Mouse (Mus musculus): Measurements from ENCODE around the gene R3hdm4. TPM values are rescaled to one million over a fixed set of nuclear protein-coding genes. Genes with fewer than 3 reads are reported as not detected.

The R3hdm4 gene
- polyA plus RNA-seq, 1 experiment from 2014 or later, result 179 TPM

GRCm38 (mm10) chr10:79862049-79862788 lies 58.8 kb downstream of the R3hdm4 start:
- no peak for ATAC-seq (ENCODE audit: insufficient number of reproducible peaks, low FRiP score, low TSS enrichment, low read depth)
- Histone ChIP-seq H3K27ac (replicated peaks) (peak overlapping the region; percentile 66; the same call in 1 of the 2 replicates), H3K9me3 (replicated peaks) (no peaks in the 10 kb centered on the region), H3K36me3 (peaks cover 79% of the 10 kb centered on the region), H3K27me3 (no peaks in the 10 kb centered on the region), H3K4me2 (replicated peaks) (no peak overlapping the region), H3K4me3 (replicated peaks) (no peak overlapping the region), H3K9ac (no peak overlapping the region), H3K4me1 (peaks cover 60% of the 10 kb centered on the region)
- WGBS, result 78% methylated on average over 23 of the region's 23 CpGs

- no peak for ATAC-seq (ENCODE audit: insufficient number of reproducible peaks, low FRiP score, low TSS enrichment, low read depth)
- no peaks in the 10 kb centered on the region for H3K9me3 ChIP-seq (replicated peaks)
- H3K4me1 ChIP-seq, result peaks cover 68% of the 10 kb centered on the region
- no peak overlapping the region for H3K4me3 ChIP-seq (replicated peaks)
- H3K27ac ChIP-seq (replicated peaks), result peak overlapping the region; percentile 66
- H3K27me3 ChIP-seq, result no peaks in the 10 kb centered on the region
- H3K4me2 ChIP-seq (replicated peaks), result 0 out of 2 replicates have a peak overlapping the region, but pooled peaks have one; percentile 2
- 71% methylated on average over 25 of the region's 25 CpGs for WGBS
- peaks cover 83% of the 10 kb centered on the region for H3K36me3 ChIP-seq
- H3K9ac ChIP-seq, result no peak overlapping the region
Observed at GRCm38 (mm10) chr10:79861230-79862048, 59.6 kb downstream of the R3hdm4 start.

GRCm38 (mm10) chr10:79860079-79860911 lies 60.7 kb downstream of the R3hdm4 start:
- 89% methylated on average over 26 of the region's 26 CpGs for WGBS
- Histone ChIP-seq H3K4me3 (replicated peaks) (no peak overlapping the region), H3K9me3 (replicated peaks) (no peaks in the 10 kb centered on the region), H3K4me2 (replicated peaks) (0 out of 2 replicates have a peak overlapping the region, but pooled peaks have one; percentile 2), H3K4me1 (peaks cover 73% of the 10 kb centered on the region), H3K27me3 (no peaks in the 10 kb centered on the region), H3K36me3 (peaks cover 74% of the 10 kb centered on the region), H3K27ac (replicated peaks) (peak overlapping the region; percentile 66; the same call in 1 of the 2 replicates), H3K9ac (no peak overlapping the region)
- ATAC-seq (ENCODE audit: insufficient number of reproducible peaks, low FRiP score, low TSS enrichment, low read depth), result no peak

Small RNA genes within 50 kb of the gene (microRNA-seq; reads per million reads assigned to microRNA genes)
- gene Mir6910 (ENCODE audit: borderline number of aligned reads), result not detected

Other genes starting within 250 kb of the R3hdm4 start
- 94.8 and 96.8 TPM in 2 replicates for gene Cdc34, start 239.0 kb downstream of the R3hdm4 start, polyA plus RNA-seq (2015; fragmentation: Nextera tagmentation; extraction: Ambion mirVana)
- gene Gzmm, start 232.2 kb downstream of the R3hdm4 start, polyA plus RNA-seq (2015; fragmentation: Nextera tagmentation; extraction: Ambion mirVana), result 0.89 and 1.5 TPM in 2 replicates
- gene Bsg, start 216.7 kb downstream of the R3hdm4 start, polyA plus RNA-seq (2015; fragmentation: Nextera tagmentation; extraction: Ambion mirVana), result 837 and 902 TPM in 2 replicates
- 0.07 and 0.13 TPM in 2 replicates for gene Hcn2, start 204.6 kb downstream of the R3hdm4 start, polyA plus RNA-seq (2015; fragmentation: Nextera tagmentation; extraction: Ambion mirVana)
- gene Polrmt, start 174.6 kb downstream of the R3hdm4 start, polyA plus RNA-seq (2015; fragmentation: Nextera tagmentation; extraction: Ambion mirVana), result 41.6 and 46.6 TPM in 2 replicates
- gene Fgf22, start 166.1 kb downstream of the R3hdm4 start, polyA plus RNA-seq (2015; fragmentation: Nextera tagmentation; extraction: Ambion mirVana), result 2.5 and 3.9 TPM in 2 replicates
- gene Rnf126, start 154.3 kb downstream of the R3hdm4 start, polyA plus RNA-seq (2015; fragmentation: Nextera tagmentation; extraction: Ambion mirVana), result 110 and 127 TPM in 2 replicates
- gene Fstl3, start 143.9 kb downstream of the R3hdm4 start, polyA plus RNA-seq (2015; fragmentation: Nextera tagmentation; extraction: Ambion mirVana), result 20.1 and 20.2 TPM in 2 replicates
- gene Prss57, start 130.2 kb downstream of the R3hdm4 start, polyA plus RNA-seq (2015; fragmentation: Nextera tagmentation; extraction: Ambion mirVana), result 0.07 TPM in 1 of 2 replicates, not detected in the other
- 88.1 and 96.6 TPM in 2 replicates for gene Palm, start 127.6 kb downstream of the R3hdm4 start, polyA plus RNA-seq (2015; fragmentation: Nextera tagmentation; extraction: Ambion mirVana)
- gene Misp, start 100.2 kb downstream of the R3hdm4 start, polyA plus RNA-seq (2015; fragmentation: Nextera tagmentation; extraction: Ambion mirVana), result 5.4 and 7.8 TPM in 2 replicates
- gene Ptbp1, start 66.8 kb downstream of the R3hdm4 start, polyA plus RNA-seq (2015; fragmentation: Nextera tagmentation; extraction: Ambion mirVana), result 299 and 325 TPM in 2 replicates
- 4.3 and 5.6 TPM in 2 replicates for gene Prtn3, start 46.7 kb downstream of the R3hdm4 start, polyA plus RNA-seq (2015; fragmentation: Nextera tagmentation; extraction: Ambion mirVana)
- 59.9 and 68.2 TPM in 2 replicates for gene Plppr3, start 46.6 kb downstream of the R3hdm4 start, polyA plus RNA-seq (2015; fragmentation: Nextera tagmentation; extraction: Ambion mirVana)
- 0.28 and 0.85 TPM in 2 replicates for gene Elane, start 35.0 kb downstream of the R3hdm4 start, polyA plus RNA-seq (2015; fragmentation: Nextera tagmentation; extraction: Ambion mirVana)
- not detected in 2 replicates for gene Cfd, start 30.4 kb downstream of the R3hdm4 start, polyA plus RNA-seq (2015; fragmentation: Nextera tagmentation; extraction: Ambion mirVana)
- gene Med16, start 12.3 kb downstream of the R3hdm4 start, polyA plus RNA-seq (2015; fragmentation: Nextera tagmentation; extraction: Ambion mirVana), result 44.0 and 48.4 TPM in 2 replicates
- 5.2 TPM in 1 of 2 replicates, not detected in the other for gene Gm26602, start 10.4 kb downstream of the R3hdm4 start, polyA plus RNA-seq (2015; fragmentation: Nextera tagmentation; extraction: Ambion mirVana)
- 1.1 and 1.4 TPM in 2 replicates for gene Kiss1r, start 4.2 kb downstream of the R3hdm4 start, polyA plus RNA-seq (2015; fragmentation: Nextera tagmentation; extraction: Ambion mirVana)
- gene Arid3a, start 5.8 kb upstream of the R3hdm4 start, polyA plus RNA-seq (2015; fragmentation: Nextera tagmentation; extraction: Ambion mirVana), result 6.6 and 7.0 TPM in 2 replicates
- 84.7 and 90.6 TPM in 2 replicates for gene Wdr18, start 38.9 kb upstream of the R3hdm4 start, polyA plus RNA-seq (2015; fragmentation: Nextera tagmentation; extraction: Ambion mirVana)
- 0.63 and 0.77 TPM in 2 replicates for gene Grin3b, start 49.5 kb upstream of the R3hdm4 start, polyA plus RNA-seq (2015; fragmentation: Nextera tagmentation; extraction: Ambion mirVana)
- 23.9 and 29.3 TPM in 2 replicates for gene Tmem259, start 63.1 kb upstream of the R3hdm4 start, polyA plus RNA-seq (2015; fragmentation: Nextera tagmentation; extraction: Ambion mirVana)
- gene Cnn2, start 67.4 kb upstream of the R3hdm4 start, polyA plus RNA-seq (2015; fragmentation: Nextera tagmentation; extraction: Ambion mirVana), result 288 and 296 TPM in 2 replicates
- 3.7 and 4.0 TPM in 2 replicates for gene Abca7, start 75.3 kb upstream of the R3hdm4 start, polyA plus RNA-seq (2015; fragmentation: Nextera tagmentation; extraction: Ambion mirVana)
- 5.1 and 6.2 TPM in 2 replicates for gene Arhgap45, start 95.4 kb upstream of the R3hdm4 start, polyA plus RNA-seq (2015; fragmentation: Nextera tagmentation; extraction: Ambion mirVana)
- 218 and 221 TPM in 2 replicates for gene Polr2e, start 118.6 kb upstream of the R3hdm4 start, polyA plus RNA-seq (2015; fragmentation: Nextera tagmentation; extraction: Ambion mirVana)
- gene Gpx4, start 126.0 kb upstream of the R3hdm4 start, polyA plus RNA-seq (2015; fragmentation: Nextera tagmentation; extraction: Ambion mirVana), result 503 and 528 TPM in 2 replicates
- 19.4 and 19.8 TPM in 2 replicates for gene Sbno2, start 184.4 kb upstream of the R3hdm4 start, polyA plus RNA-seq (2015; fragmentation: Nextera tagmentation; extraction: Ambion mirVana)
- 21.3 and 27.3 TPM in 2 replicates for gene Stk11, start 194.6 kb upstream of the R3hdm4 start, polyA plus RNA-seq (2015; fragmentation: Nextera tagmentation; extraction: Ambion mirVana)
- gene Atp5d, start 217.4 kb upstream of the R3hdm4 start, polyA plus RNA-seq (2015; fragmentation: Nextera tagmentation; extraction: Ambion mirVana), result 516 and 519 TPM in 2 replicates
- gene Cbarp, start 219.6 kb upstream of the R3hdm4 start, polyA plus RNA-seq (2015; fragmentation: Nextera tagmentation; extraction: Ambion mirVana), result 9.3 and 10.9 TPM in 2 replicates
- 18.3 and 20.4 TPM in 2 replicates for gene Midn, start 227.1 kb upstream of the R3hdm4 start, polyA plus RNA-seq (2015; fragmentation: Nextera tagmentation; extraction: Ambion mirVana)
- 102 and 116 TPM in 2 replicates for gene Cirbp, start 244.8 kb upstream of the R3hdm4 start, polyA plus RNA-seq (2015; fragmentation: Nextera tagmentation; extraction: Ambion mirVana)

Data from embryonic facial prominence, embryonic 15.5 days (tissue).